Mouse (Mus musculus): ENCODE measurements around the gene Gmds.

Gmds gene

DNA sequence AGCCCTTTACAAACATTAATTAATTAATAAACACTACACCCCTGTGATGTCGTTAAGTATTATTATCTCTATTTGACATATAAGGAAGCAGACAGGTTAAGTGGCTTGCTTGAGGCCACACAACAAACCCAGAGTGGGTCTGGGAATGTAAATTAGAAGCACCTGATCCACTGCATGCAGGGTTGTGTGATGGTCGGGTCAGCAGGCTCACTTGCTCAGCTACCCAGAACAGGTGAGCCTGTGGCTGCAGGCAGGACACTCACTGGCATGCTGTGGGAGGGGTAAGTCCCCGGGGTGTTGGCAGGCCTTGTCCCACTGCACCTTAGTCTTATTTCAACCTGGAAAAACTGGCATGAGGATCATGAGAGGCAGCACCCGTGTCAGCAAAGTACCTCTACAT lies 484.5 kb downstream of the Gmds start:
- peak; percentile 23 for DNase-seq

DNA sequence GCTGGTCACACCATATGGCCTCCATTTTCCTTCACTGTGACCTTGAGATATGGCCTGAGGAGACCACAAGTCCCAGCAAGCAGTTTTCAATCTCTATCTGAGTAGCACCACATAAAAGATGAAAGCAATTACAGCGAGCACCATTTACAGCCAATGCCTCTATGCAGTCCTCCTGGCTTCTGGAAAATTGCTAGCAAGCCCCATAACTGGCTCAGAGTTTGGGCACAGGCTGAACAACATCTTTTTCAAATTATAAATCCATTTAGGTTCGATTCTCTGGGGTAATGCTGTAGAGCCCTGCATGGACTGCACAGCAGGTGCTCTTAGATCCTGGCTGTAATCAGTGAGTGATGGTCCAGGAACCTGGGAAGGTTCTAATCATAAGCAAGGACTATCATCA lies 485.0 kb downstream of the Gmds start:
- DNase-seq: peak; percentile 52

DNA sequence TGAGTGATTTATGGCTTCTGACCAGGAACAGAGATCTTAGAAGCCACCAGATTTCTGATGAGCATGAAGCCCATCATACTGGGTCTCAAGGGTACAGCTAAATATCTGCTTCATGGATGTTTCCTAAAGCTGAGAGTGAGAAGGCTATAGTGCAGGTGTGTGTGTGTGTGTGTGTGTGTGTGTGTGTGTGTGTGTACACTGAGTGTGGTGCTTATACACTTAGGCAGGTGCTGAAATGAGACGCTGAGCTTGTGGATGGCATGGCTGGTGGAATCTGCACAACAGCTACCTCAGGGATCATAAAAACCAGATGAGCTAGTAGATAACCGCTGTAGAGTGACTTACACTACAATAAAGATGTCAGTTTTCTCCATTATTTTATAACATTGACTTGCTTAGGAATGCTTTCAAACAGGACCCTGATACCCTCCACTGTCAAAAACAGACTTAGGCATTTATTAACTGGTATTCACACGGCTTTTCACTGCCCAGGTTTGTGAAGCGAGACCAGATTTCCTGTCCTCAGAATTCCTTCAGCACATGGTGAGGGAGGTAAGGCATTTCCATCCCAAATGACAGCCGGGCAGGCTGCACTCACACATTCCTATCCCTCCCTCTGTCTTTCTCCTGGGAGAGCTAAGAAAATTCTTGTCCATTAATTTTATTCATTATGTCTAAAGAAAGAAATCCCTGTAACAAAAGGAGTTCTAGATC lies 489.1 kb downstream of the Gmds start:
- DNase-seq: peak; percentile 18

DNA sequence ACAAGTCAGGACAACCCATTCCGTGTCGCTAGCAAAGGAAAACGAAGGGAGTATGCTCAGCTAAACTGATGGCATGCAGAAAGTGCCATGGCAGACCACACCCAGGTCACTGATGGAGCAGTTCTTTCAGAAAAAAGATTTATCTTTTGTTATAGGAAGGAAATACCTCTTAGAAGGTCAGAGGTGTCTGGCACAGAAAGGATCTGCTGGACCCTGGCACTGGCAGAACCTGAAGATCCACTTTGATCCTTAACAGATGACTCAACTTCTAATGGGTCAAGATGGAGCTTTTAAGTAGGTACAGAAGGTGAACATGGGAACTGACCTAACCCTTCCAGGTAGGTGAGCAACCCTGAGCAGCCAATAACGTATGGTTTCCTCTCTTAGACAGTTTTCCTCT lies 502.7 kb downstream of the Gmds start:
- DNase-seq: no peak

DNA sequence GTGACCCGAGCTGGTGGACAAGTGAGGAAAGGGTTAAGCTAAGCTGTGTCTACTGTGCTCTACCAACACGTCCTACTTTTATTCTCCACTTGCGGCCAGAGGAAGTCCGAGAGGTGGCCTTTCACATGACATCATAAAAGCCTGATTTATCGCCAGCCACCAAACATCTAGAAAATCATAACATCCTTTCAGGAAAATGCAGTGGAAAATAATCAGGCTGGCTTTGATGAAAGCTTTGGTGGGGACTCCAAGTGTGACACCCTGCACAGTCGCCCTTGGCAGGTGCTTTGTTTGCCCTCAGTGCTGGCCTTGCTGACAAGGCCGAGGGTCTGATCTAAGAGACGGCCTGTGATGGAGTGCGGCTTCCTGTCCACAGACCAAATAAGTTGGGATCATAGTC lies 508.2 kb downstream of the Gmds start:
- DNase-seq: no peak

DNA sequence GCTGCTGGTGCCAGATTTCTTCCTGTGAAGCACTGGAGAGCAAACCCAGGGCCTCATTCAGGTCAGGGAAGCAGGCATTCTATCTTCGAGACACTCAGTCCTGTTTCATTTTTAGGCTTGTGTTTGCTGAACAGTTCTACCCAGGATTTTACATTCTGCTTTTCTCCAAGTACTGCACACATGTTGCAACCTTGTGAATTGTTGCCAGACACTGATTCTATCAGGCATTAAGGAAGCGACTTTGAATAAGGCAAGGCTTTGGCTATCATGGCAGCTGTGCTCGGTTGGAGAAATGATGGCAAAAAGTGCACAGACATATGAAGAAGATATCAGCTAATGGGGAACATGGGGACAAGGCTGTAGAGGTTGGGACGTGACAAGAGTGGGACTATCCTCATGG lies 510.1 kb downstream of the Gmds start:
- DNase-seq: no peak

DNA sequence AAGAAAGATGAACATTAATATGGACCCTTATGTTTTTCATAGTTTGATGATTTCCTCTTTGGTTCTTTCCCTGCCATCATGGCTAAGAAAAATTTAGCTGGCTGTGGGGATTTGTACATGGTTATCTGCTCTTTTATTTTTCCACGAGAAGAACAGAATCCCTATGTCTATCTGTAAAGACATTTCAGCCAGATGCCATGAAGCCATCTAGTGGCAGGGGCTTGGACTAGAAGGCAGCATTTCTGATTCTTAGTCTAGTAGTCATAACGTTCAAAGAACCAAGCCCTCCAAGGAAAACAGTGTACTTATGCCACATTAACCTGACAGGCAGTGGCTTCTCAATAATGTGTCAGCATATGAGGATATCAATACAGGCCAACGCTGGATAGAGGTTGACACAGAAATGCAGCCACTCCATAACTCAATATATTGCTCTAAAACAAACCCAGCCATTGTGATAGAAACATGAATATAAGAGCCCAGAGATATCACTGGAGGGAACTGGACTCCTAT lies 510.7 kb downstream of the Gmds start:
- no peak for DNase-seq

DNA sequence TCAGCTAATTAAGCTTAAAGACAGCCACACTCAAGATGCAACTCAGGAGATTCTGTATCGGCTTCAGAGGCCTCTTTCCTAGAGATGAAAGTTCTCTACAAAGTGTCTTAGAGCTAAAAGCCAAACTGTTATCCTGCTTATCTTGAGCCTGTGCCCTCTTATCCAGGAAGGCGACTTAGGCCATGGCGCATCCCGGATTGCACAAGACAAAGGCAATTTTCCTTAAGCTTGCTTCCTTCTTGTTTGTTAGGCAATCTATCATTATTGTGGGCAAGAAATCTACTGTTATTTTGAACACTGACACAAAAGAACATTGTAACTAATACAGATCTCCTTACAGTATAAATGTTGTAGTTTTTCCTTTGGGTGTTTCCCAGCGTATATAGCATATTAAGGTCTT lies 511.4 kb downstream of the Gmds start:
- no peak for DNase-seq

DNA sequence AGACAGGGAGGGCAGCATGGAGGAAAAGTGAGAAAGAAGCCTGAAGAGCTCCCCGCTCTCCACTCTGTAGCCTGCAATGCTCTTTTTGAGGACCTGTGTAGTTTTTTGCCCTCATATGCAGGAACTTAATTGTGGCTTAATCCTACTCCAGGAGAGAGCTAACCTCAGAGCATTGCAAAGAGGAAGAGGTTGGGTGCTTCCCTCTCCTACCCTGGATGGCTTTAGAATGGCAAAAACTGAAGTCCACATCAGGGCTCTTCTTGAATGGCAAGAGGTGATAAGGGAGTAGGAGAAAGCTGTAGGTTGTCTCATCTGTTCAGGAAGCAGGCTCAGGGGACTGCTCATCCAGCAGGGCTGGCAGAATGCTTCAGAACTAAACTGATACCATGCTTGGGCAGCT lies 513.4 kb downstream of the Gmds start:
- no peak for DNase-seq

DNA sequence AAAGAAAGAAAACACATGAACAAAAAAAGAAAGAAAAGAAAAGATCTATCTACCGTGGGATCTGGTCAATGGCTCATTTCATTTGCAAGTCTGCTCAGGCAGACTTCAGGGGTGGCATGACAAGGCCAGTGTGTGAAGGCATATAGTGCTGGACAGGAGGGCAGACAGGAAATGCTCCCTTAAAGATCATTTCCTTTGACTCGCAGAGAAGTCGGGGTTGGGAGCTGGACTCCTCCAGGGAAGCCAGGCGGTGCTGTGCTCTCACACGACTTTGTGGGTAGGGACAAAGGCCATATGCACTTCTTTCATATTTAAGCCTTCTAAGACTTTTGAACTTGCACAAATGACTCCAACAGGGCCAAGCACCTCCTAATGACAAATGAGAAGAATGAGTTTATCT lies 515.2 kb downstream of the Gmds start:
- DNase-seq: no peak

DNA sequence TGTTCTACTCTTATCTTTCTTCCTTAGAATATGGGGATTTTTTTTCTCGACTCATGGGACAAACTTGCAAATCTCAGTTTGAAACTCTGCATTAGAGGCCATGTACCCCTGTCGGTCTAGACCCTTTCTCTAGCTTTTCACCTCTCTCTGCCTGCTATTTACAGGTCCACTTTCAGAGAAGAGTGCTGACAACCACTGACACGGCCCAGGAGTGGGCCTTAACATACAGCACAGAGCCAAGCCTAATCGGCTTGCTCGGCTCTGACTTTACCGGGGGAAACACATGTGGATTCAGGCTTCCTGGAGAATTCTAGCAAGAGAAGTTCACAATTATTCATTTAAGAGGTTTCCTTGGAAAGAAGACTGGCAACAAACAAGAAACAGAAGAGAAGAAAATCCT lies 517.5 kb downstream of the Gmds start:
- no peak for DNase-seq

DNA sequence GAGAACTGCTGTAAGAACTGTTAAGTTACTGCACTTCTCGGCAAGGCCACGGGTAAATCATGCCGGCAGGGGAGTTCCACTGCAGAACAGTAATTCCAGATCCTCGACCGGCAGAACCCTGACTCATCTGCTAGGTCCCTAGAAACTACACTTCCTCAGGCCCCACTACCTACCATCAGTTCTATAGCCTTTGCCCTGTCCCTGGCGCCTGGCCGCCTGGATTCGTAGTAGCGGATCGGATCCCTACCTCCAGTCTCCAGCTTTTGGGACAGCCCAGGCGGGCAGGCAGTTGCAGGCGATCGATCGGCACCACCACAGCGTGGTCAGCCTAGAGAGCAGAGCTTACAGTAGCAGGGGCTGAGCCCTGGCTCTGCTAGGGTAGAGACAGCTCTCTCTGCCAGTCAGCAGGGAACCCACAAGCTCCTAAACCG lies 517.9 kb downstream of the Gmds start:
- peak; percentile 79 for DNase-seq

DNA sequence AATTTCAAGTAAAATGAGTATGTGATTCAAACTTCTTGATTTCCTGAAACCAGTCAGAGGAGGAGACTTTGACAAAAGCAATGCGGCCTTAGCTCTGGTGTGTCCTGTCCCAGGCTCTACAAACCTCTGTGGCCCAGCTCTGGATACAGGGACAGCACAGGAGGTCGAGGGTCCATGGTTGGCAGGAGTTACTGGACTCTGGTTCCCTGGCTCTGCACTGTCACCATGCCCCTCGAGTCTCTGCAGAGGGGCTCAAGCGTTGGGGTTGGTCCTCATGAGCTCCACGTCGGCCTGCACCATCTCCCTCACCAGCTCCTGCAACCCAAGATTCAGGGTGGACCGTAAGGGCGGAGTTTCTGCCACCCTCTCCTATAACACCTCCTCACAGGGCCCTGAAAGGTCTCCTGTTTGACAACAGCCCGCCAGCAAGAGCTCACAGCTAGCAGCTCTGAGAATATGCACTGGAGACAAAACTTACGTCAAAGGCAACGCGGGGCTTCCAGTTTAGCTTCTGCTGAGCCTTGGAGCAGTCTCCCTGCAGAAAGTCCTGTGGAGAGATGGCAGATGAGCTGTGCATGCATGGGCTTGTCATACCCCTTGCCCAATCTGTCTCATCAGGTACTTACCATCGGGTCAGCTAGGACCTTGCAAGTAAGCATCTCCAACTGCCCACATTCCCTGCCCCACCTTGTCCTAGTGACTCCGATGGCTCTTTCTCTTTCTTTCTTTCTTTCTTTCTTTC lies 518.7 kb downstream of the Gmds start:
- no peak for DNase-seq

DNA sequence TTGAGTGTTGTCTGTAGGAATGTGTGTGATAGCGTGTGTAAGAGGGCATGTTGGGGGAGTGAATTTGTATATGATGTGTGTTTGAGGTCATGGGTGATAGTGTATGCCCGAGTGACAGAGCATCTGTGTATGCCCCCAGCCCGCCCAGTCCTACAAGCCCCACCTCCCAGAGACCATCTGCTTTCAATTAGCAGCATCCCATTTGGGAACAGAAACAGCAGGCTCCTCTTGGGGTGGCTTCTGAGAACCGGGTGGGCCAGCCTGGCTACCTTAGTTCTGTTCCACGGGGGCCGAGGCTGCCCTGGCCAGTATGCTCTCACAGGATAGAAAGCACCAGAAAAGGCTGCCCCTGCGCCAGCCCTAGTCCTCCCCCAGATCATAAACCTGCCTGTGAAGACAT lies 520.2 kb downstream of the Gmds start:
- no peak for DNase-seq

DNA sequence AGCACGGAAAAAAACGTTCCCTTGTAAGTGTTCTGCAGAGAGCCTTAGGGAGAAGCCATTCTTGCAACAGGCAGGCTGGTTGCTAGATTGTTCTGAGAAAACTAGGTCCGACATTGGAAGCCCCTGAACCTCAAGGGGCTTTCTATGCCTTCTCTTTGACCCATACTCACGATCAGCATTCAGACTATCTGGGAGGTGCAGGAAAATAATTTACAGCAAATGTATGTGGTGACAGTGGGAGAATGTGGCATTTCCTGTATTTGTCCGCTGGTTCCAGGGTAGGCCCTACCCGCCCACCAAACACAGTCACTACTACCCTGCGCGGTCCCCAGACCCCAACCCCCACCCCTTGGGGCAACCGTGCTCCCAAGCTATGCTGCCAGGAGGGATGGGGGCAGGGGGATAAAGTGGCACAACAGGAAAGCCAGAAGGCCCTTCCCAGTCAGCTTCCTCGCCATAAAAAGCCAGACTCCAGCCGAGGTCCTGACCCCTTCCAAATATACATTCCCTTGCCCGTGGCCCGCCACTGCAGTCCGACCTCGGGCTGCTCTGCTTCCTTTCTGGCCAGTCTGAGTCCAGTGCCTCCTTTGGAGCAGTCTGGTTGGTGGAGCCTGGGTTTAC lies 523.0 kb downstream of the Gmds start:
- DNase-seq: no peak

DNA sequence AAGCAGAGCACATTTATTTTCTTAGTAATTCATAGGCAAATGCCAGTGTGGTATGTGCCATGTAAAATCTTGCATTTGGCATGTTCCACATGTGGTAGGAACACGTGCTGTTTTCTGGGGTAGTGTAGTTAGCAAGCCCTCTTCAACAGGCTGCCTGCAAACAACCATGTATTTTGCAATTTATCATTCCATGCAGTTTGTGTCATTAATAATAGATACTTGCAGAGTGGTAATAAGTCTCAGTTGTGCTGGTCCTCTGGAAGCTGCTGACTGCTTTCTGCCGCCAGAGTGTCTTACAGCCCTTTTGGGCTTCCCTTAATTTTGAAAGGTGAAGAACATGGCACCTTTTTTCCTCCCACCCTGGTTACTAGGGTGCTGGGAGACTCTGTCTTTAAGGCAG lies 525.8 kb downstream of the Gmds start:
- DNase-seq: no peak

DNA sequence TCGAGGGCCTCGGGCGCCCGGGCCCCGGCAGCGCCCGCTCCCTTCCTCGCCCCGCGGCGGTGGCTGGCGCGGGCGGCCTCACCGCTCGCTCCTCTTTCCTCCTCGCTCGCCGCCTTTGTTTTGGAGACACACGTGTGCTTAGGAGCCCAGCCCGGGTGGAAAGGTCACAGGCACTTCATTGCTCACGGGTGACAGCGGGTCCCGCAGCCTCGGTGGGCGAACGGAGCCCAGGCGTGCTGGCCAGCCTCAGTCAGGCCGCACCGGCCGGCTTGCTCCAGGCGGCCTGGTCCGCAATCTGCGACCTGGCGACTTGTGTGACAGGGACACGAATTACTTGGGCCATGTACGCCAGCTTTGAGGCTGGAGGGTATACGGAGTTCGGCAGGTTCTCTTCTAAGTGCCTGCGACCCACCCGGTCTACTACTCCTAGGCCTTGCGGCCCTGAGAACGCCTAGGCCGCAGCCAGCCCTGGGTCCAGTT lies 527.0 kb downstream of the Gmds start:
- DNase-seq: no peak

DNA sequence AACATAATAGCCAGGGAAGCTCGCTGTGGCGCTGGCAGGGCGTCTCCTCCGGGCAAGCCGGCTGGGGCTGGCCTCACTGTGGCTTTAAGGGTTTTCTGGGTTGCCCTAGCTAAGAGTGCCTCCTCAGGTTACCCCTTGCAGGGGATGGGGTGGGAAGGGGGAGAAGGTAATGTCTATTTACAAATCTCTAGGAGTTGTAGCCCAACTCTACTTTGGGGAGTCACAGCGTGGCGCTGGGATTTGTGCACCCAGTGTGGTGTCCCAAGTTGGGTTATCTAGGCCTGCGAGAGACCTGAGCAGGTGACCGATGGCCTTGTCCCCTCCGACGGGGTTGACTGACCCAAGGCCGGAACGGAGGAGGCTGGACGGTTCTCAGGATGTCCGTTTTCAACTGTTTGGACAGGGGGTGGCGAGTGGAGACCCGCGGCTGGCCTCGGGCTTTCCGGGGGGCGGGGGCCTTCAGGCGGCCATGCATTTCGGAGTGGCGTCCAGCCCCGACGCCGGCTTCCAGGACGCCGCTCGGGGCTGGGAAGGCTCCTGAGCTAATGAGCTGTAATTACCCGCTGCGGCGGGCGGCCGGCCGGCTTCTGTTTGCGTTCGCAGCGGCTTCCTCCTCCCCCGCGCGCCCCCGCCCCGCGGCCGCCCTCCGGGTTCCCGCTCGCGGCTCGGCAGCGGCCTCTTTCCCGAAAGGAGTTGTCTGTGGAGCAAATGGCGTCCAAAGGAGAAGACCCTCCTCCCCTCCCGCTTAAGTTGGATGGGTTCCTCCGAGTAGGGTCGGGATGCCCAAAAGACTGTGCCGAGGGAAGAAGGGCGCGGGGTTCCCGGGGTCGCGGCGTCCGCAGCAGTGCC lies 527.6 kb downstream of the Gmds start:
- DNase-seq: no peak

DNA sequence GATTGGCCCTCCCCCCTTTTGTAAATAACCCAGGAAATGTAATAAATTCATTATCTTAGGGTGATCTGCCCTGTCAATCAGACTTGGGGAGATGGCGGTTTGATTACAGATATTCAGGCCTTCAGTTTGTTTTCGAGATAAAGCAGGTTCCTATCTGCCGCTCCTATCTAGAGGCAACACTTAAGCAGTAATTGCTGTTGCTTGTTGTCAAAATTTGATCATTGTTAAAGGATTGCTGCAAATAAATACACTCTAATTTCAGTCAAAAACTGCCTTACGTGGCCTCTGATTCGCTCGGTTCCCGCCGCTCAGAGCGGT lies 528.2 kb downstream of the Gmds start:
- no peak for DNase-seq

DNA sequence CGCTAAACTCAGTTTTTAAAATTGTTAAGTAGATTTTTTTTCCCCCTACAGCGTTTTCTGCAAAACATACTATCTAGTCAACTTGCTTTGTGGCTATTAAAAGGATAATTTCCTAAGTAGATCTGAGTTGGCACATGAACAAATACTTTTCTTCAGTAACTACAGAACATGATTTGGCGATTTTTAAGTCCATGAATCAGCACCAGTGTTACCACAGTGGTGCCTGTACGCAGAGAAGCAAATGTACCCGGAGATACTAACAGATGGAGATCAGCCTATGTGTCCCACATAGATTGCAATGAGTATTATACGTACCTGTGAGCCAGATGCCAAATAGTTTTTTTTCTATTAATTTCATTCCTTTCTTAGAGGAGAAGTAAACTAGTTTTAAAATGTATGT lies 528.8 kb downstream of the Gmds start:
- DNase-seq: no peak

DNA sequence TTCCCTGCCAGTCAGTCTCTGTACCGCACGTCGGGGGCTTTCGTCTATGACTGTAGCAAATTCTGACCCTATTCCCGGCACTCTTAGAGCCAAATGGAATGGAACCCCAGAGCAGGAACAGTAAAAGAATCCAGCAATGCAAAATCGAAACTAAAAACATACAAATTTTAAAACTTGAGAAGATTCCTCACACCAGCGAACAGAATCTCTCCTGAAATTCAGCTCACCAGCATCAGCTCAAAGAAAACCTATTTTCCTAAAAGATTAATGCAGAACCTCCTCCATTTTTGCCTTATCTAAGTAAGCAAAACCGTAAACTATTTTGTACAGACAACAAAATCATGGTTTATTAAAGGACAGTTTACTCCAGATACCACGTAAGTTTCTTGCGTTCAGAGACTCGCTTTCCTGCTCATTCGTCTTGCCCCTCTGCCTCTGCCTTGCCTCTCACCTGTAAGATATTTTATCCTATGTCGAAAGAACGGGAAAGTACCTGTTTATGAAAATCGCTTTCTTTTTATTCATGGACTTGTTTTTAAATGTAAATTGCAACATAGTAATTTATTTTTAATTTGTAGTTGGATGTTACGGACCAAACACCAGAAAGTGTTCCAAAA lies 529.6 kb downstream of the Gmds start:
- DNase-seq: no peak

DNA sequence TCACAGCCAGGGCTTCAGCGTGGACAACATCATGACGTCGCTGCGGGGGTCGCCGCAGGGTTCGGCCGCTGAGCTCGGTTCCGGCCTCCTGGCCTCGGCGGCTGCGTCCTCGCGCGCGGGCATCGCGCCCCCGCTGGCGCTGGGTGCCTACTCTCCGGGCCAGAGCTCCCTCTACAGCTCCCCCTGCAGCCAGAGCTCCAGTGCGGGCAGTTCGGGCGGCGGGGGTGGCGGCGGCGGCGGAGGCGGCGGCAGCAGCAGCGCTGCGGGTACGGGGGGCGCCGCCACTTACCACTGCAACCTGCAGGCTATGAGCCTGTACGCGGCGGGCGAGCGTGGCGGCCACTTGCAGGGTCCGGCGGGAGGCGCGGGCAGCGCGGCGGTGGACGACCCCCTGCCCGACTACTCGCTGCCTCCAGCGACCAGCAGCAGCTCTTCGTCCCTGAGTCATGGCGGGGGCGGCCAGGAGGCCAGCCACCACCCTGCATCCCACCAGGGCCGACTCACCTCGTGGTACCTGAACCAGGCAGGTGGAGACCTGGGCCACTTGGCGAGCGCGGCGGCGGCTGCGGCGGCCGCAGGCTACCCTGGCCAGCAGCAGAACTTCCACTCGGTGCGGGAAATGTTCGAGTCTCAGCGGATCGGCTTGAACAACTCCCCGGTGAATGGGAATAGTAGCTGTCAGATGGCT lies 530.3 kb downstream of the Gmds start:
- DNase-seq: no peak

All from embryo, embryonic 11 days (tissue).